In genomic region chr13:58543066-58543465, GRCm38 (mm10) we compare ENCODE assay signal across 7 mouse cellular contexts.
A peak's percentile ranks its signal among the peaks of the same experiment; 100 is the strongest.
DNase-seq lines count a peak whose midpoint lies in the region; ATAC-seq lines count a peak whose summit lies in the region.

No protein-coding gene starts in this region.

- no peak overlapping the region for H3K9ac ChIP-seq in limb, embryonic 11.5 days (ENCODE audit: low read length)
- no peak overlapping the region for H3K9ac ChIP-seq in midbrain, embryonic 16.5 days (ENCODE audit: low read depth, low read length)

- DNase-seq in adrenal gland, postnatal 14 days = peak; percentile 90
- DNase-seq in embryonic facial prominence, embryonic 10.5 days (ENCODE audit: low spot score) = peak; percentile 86
- peak; percentile 69 to 84 for DNase-seq in heart, adult 18-20 months
- DNase-seq in kidney, adult 11 months = peak; percentile 55
- DNase-seq in limb, embryonic 11.5 days (ENCODE audit: low spot score) = peak; percentile 88
- peak; percentile 70 to 85 for DNase-seq in spleen, postnatal 10 days (ENCODE audit: low spot score in 2 of 2)

- ATAC-seq in limb, embryonic 11.5 days (ENCODE audit: insufficient number of reproducible peaks, low FRiP score, low TSS enrichment, low read depth) = no peak
- 0 out of 2 replicates have a peak, but pooled peaks have one; percentile 21 for ATAC-seq in midbrain, embryonic 16.5 days

- H3K27ac ChIP-seq in embryonic facial prominence, embryonic 10.5 days (replicated peaks) = no peak overlapping the region; the same call in 1 of the 2 replicates
- H3K27ac ChIP-seq in limb, embryonic 11.5 days (replicated peaks; ENCODE audit: low read depth, low read length) = no peak overlapping the region
- H3K27ac ChIP-seq in midbrain, embryonic 16.5 days (ENCODE audit: low read length) = no peak overlapping the region

- peaks cover 38% of the 10 kb centered on the region for H3K4me1 ChIP-seq in embryonic facial prominence, embryonic 10.5 days
- H3K4me1 ChIP-seq in limb, embryonic 11.5 days (ENCODE audit: control insufficient read depth, insufficient read depth, low read length) = peaks cover 7% of the 10 kb centered on the region; the same call in 1 of the 2 replicates
- H3K4me1 ChIP-seq in midbrain, embryonic 16.5 days (ENCODE audit: control insufficient read depth, insufficient read depth, low read length) = peaks cover 35% of the 10 kb centered on the region

- no peak overlapping the region for H3K4me3 ChIP-seq in embryonic facial prominence, embryonic 10.5 days
- H3K4me3 ChIP-seq in limb, embryonic 11.5 days (ENCODE audit: low read depth, low read length) = no peak overlapping the region
- H3K4me3 ChIP-seq in midbrain, embryonic 16.5 days (ENCODE audit: low read depth, low read length) = no peak overlapping the region

- H3K27me3 ChIP-seq in embryonic facial prominence, embryonic 10.5 days (replicated peaks; ENCODE audit: low read depth, poor library complexity, severe bottlenecking) = no peaks in the 10 kb centered on the region
- H3K27me3 ChIP-seq in limb, embryonic 11.5 days (ENCODE audit: control insufficient read depth, insufficient read depth, low read length) = no peaks in the 10 kb centered on the region
- no peaks in the 10 kb centered on the region for H3K27me3 ChIP-seq in midbrain, embryonic 16.5 days (ENCODE audit: control insufficient read depth, insufficient read depth, low read depth, low read length)

- no peak overlapping the region for H3K4me2 ChIP-seq in limb, embryonic 11.5 days (ENCODE audit: low read depth, severe bottlenecking)
- no peak overlapping the region; the same call in 1 of the 2 replicates for H3K4me2 ChIP-seq in midbrain, embryonic 16.5 days (ENCODE audit: low read length)

- no peaks in the 10 kb centered on the region for H3K9me3 ChIP-seq in embryonic facial prominence, embryonic 10.5 days
- no peaks in the 10 kb centered on the region for H3K9me3 ChIP-seq in limb, embryonic 11.5 days (ENCODE audit: control insufficient read depth, low read length)
- H3K9me3 ChIP-seq in midbrain, embryonic 16.5 days (replicated peaks; ENCODE audit: control insufficient read depth, low read length, poor library complexity, severe bottlenecking) = no peaks in the 10 kb centered on the region

- no peaks in the 10 kb centered on the region for H3K36me3 ChIP-seq in embryonic facial prominence, embryonic 10.5 days (replicated peaks)
- no peaks in the 10 kb centered on the region for H3K36me3 ChIP-seq in limb, embryonic 11.5 days (ENCODE audit: control insufficient read depth, insufficient read depth, low read length)
- no peaks in the 10 kb centered on the region for H3K36me3 ChIP-seq in midbrain, embryonic 16.5 days (ENCODE audit: control insufficient read depth, insufficient read depth, low read length)

- 40% methylated on average over 7 of the region's 7 CpGs for WGBS in embryonic facial prominence, embryonic 10.5 days
- 43% methylated on average over 7 of the region's 7 CpGs for WGBS in limb, embryonic 11.5 days
- 39% methylated on average over 7 of the region's 7 CpGs for WGBS in midbrain, embryonic 16.5 days
